Mouse (Mus musculus): ENCODE results near the gene Ctr9.

Ctr9 gene

DNA sequence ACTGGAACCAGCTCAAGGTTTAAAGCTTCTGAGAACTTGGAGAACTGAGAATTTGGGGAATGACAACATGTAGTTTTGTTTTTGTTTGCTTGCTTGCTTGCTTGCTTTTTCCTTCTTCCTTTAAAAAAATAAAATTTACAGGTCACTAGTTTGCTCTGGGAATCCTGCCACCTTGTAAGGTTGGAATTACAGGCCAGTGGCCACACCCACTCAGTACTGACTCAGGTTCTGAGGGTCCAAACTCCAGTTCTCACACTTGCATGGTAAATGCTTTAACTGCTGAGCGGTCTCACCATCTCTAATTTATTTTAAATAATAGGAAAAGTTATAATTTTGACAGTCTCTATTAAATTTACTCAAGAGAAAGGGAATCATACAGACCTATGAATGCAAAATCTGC is 69.4 kb downstream of the Ctr9 start:
- in situ Hi-C loops (cut with MboI), result no loop called here
